Mouse (Mus musculus) left cerebral cortex, adult 18-20 months (tissue): Measurements from ENCODE around the gene Vipas39. TPM values are rescaled to one million over a fixed set of nuclear protein-coding genes. Genes with fewer than 3 reads are reported as not detected.

Experiments
- DNase-seq, 2 experiments: peaks; one replicate each; pipeline ENCODE4 v3.0.0; 2021 to 2022; ENCODE audit warnings: low spot score in 2 of 2, mixed read lengths in 1 of 2
- microRNA-seq, 2 experiments: library from miRNA; unstranded; fragments of <30 nt; microRNA quantifications; one replicate each; pipeline ENCODE4 v1.2.0; 2021
- total RNA-seq, 2 experiments: library from RNA; stranded (reverse); gene quantifications; 2 replicates each; pipeline ENCODE4 v1.2.3; 2021

Vipas39 gene
- total RNA-seq, 2 experiments from 2014 or later = 50.9 to 54.3 TPM

GRCm38 (mm10) chr12:87199973-87200586 lies 66.0 kb downstream of the Vipas39 start, which contains the start of gene Tmed8:
Tmed8 (minus strand) TSS chr12:87200454.
- DNase-seq = peak; percentile 73 to 84

GRCm38 (mm10) chr12:87199206-87199972 lies 66.7 kb downstream of the Vipas39 start, which contains the start of gene Samd15:
Samd15 (plus strand) TSS chr12:87199723.
- peak; percentile 41 to 42 for DNase-seq

GRCm38 (mm10) chr12:87198792-87199191 lies 67.3 kb downstream of the Vipas39 start:
- no peak for DNase-seq

- DNase-seq = no peak
Observed at GRCm38 (mm10) chr12:87196310-87196709, 69.7 kb downstream of the Vipas39 start.

GRCm38 (mm10) chr12:87195069-87195468 lies 71.0 kb downstream of the Vipas39 start:
- DNase-seq = no peak

- no peak for DNase-seq
Observed at GRCm38 (mm10) chr12:87193008-87193407, 73.0 kb downstream of the Vipas39 start.

Small RNA genes lying within 50 kb of the gene (microRNA-seq; reads per million reads assigned to microRNA genes)
- 0 reads per million in 2 experiments for gene Gm47293

Other genes starting within 250 kb of the Vipas39 start
- gene Tmem63c, start 244.9 kb downstream of the Vipas39 start, total RNA-seq = 10 to 100 TPM; 37.7 to 41.2 TPM
- gene Ngb, start 163.7 kb downstream of the Vipas39 start, total RNA-seq = 10 to 100 TPM in 1 of 2 experiments, 1 to 10 TPM in 1; 6.2 to 11.6 TPM
- gene Gstz1, start 119.1 kb downstream of the Vipas39 start, total RNA-seq = 10 to 100 TPM; 48.2 to 51.6 TPM
- 10 to 100 TPM; 16.0 to 18.7 TPM for gene Pomt2, start 118.3 kb downstream of the Vipas39 start, total RNA-seq
- 1 to 10 TPM; 4.9 to 5.1 TPM for gene Samd15, start 66.5 kb downstream of the Vipas39 start, total RNA-seq
- gene Tmed8, start 65.8 kb downstream of the Vipas39 start, total RNA-seq = 10 to 100 TPM; 29.7 to 30.7 TPM
- gene Noxred1, start 27.5 kb downstream of the Vipas39 start, total RNA-seq = 1 to 10 TPM; 1.8 to 2.3 TPM
- 100 to 1,000 TPM; 176 to 181 TPM for gene Ahsa1, start 223 bp upstream of the Vipas39 start, total RNA-seq
- gene Ism2, start 33.4 kb upstream of the Vipas39 start, total RNA-seq = under 1 TPM; 0.30 to 0.33 TPM
- gene Sptlc2, start 122.1 kb upstream of the Vipas39 start, total RNA-seq = 10 to 100 TPM; 31.7 to 33.3 TPM
- gene Slirp, start 177.6 kb upstream of the Vipas39 start, total RNA-seq = 10 to 100 TPM; 96.2 to 96.3 TPM
- gene Alkbh1, start 177.8 kb upstream of the Vipas39 start, total RNA-seq = 10 to 100 TPM; 19.2 to 20.3 TPM
- gene Snw1, start 206.0 kb upstream of the Vipas39 start, total RNA-seq = 10 to 100 TPM; 69.7 to 70.8 TPM
- not detected for gene Gm5788, start 228.5 kb upstream of the Vipas39 start, total RNA-seq
- not detected for gene Gm8300, start 248.1 kb upstream of the Vipas39 start, total RNA-seq